23 mouse cellular contexts compared by ENCODE assay signal in genomic region chr19:5575336-5575735, GRCm38 (mm10). TPM values are rescaled to one million over a fixed set of nuclear protein-coding genes. Genes with fewer than 3 reads are reported as not detected.
"Had no signal": no experiment of that assay in that cellular context is flagged by ENCODE, and none has a peak within 500 bp of the region (broad histone marks: within the 10 kb centered on the region; RNA-seq: fewer than 3 reads in every experiment).

No protein-coding gene starts in this region.

- H3K4me3 ChIP-seq: heart, adult 2 months; heart, embryonic 13.5 days; heart, embryonic 15.5 days; hindbrain, embryonic 13.5 days; hindbrain, embryonic 15.5 days; limb, embryonic 13.5 days; limb, embryonic 15.5 days; liver, embryonic 13.5 days; liver, embryonic 15.5 days had no signal

- H3K4me1 ChIP-seq: heart, embryonic 13.5 days; hindbrain, embryonic 13.5 days; hindbrain, embryonic 15.5 days; limb, embryonic 13.5 days; limb, embryonic 15.5 days had no signal

- H3K4me2 ChIP-seq: heart, embryonic 11.5 days; heart, embryonic 13.5 days; heart, embryonic 15.5 days; hindbrain, embryonic 13.5 days; hindbrain, embryonic 15.5 days; limb, embryonic 13.5 days; limb, embryonic 15.5 days; liver, embryonic 13.5 days; liver, embryonic 15.5 days had no signal

- DNase-seq: gastrocnemius, postnatal 14 days; gastrocnemius, postnatal 36 days; heart, adult 11 months; heart, adult 2 months; heart, postnatal 14 days; heart, postnatal 36 days; kidney, adult 11 months; kidney, postnatal 10 days; kidney, postnatal 36 days; layer of hippocampus, adult 9-11 months; layer of hippocampus, postnatal 36 days; left cerebral cortex, postnatal 4 days; liver, embryonic 13.5 days had no signal

- H3K27ac ChIP-seq: heart, adult 2 months; heart, embryonic 13.5 days; heart, embryonic 15.5 days; hindbrain, embryonic 13.5 days; hindbrain, embryonic 15.5 days; hindbrain, postnatal 0 days; limb, embryonic 13.5 days; limb, embryonic 15.5 days; liver, embryonic 13.5 days; liver, embryonic 15.5 days had no signal

- H3K9me3 ChIP-seq: heart, embryonic 13.5 days; heart, embryonic 15.5 days; hindbrain, embryonic 13.5 days; hindbrain, embryonic 15.5 days; limb, embryonic 13.5 days; limb, embryonic 15.5 days; liver, embryonic 13.5 days; liver, embryonic 15.5 days had no signal

- ATAC-seq: hindbrain, postnatal 0 days; intestine, embryonic 16.5 days had no signal

- H3K9ac ChIP-seq: heart, embryonic 13.5 days; heart, embryonic 15.5 days; hindbrain, embryonic 13.5 days; hindbrain, embryonic 15.5 days; limb, embryonic 13.5 days; limb, embryonic 15.5 days; liver, embryonic 13.5 days; liver, embryonic 15.5 days had no signal

- H3K27me3 ChIP-seq: hindbrain, embryonic 15.5 days; limb, embryonic 15.5 days had no signal

RNA-seq across cellular contexts. Expression of gene Ovol1, which starts 14.9 kb away (rescaled TPM):
- polyA plus RNA-seq: hindbrain, embryonic 13.5 days; hindbrain, embryonic 15.5 days; liver, embryonic 15.5 days had no signal
